Mouse (Mus musculus) limb, embryonic 12.5 days (tissue): ENCODE measurements at regions not wholly inside any gene's neighbourhood (a gene's known extent, or its start where the extent isn't known, plus 50 kb on each side); places are given as distances from the start of the nearest gene placed in this dataset.

ENCODE experiments used
- ATAC-seq: fragments of 200-750 bp; cut with Nextera tagmentation; 2 replicates; pipeline ENCODE4 v1.8.0; 2017; ENCODE audit warnings: low read depth, moderate TSS enrichment; ENCODE audit not compliant: insufficient number of reproducible peaks, insufficient read depth, low FRiP score, low TSS enrichment
- H3K27ac ChIP-seq: fragments of 300-500 bp; sonication (generic); 2 replicates; pipeline ENCODE4 v1.5.1; 2016; ENCODE audit warnings: mild to moderate bottlenecking, moderate library complexity
- H3K27me3 ChIP-seq: fragments of 300-500 bp; sonication (generic); 2 replicates; pipeline ENCODE4 v1.6.1; 2016; ENCODE audit warnings: mild to moderate bottlenecking, moderate library complexity
- H3K36me3 ChIP-seq: fragments of 300-500 bp; sonication (generic); 2 replicates; pipeline ENCODE4 v1.6.1; 2016; ENCODE audit warnings: mild to moderate bottlenecking, moderate library complexity
- H3K4me1 ChIP-seq: fragments of 300-500 bp; sonication (generic); replicated peaks from 2 replicates; pipeline ENCODE4 v1.6.1; 2016
- H3K4me2 ChIP-seq: fragments of 300-500 bp; sonication (generic); 2 replicates; pipeline ENCODE4 v1.6.1; 2016; ENCODE audit warnings: mild to moderate bottlenecking, moderate library complexity
- H3K4me3 ChIP-seq: fragments of 300-500 bp; sonication (generic); replicated peaks from 2 replicates; pipeline ENCODE4 v1.5.1; 2016; ENCODE audit warnings: mild to moderate bottlenecking
- H3K9ac ChIP-seq: fragments of 300-500 bp; sonication (generic); replicated peaks from 2 replicates; pipeline ENCODE4 v1.6.1; 2016; ENCODE audit warnings: mild to moderate bottlenecking, moderate library complexity
- H3K9me3 ChIP-seq: fragments of 300-500 bp; sonication (generic); 2 replicates; pipeline ENCODE4 v1.6.1; 2016; ENCODE audit warnings: mild to moderate bottlenecking, moderate library complexity
- WGBS: fragments of 180-500 bp; shearing (Covaris S2); methylation state at CpG from one replicate; pipeline ENCODE4 v1.1.7; 2016; 5-methylcytosine and 5-hydroxymethylcytosine counted together

DNA sequence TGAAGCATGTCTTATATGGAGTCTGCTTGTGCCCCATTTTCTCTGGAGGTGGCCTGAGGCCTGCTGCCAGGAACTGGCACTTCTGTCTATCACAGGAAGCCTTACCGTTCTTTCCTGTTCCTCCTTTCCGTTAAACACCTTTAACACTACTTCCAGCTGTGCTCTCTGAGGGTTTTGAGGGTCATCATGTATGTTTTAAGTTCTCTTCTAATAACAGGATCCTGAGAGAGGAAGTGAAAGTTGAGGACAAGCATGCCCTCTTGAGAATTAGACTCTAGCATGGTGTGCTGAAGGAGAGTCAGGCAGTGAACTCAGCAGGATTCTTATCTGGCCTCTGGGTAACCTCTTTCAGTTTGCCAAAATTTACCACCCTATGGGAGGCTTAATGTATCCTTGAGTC lies 418.0 kb upstream of the 9430069I07Rik start:
- no peak overlapping the region for H3K4me2 ChIP-seq
- WGBS, result 63% methylated on average over 2 of the region's 2 CpGs
- no peaks in the 10 kb centered on the region for H3K27me3 ChIP-seq
- H3K4me3 ChIP-seq, result no peak overlapping the region
- H3K27ac ChIP-seq, result no peak overlapping the region
- no peaks in the 10 kb centered on the region for H3K4me1 ChIP-seq
- ATAC-seq, result no peak
- no peak overlapping the region for H3K9ac ChIP-seq
- no peaks in the 10 kb centered on the region for H3K36me3 ChIP-seq
- H3K9me3 ChIP-seq, result no peaks in the 10 kb centered on the region

DNA sequence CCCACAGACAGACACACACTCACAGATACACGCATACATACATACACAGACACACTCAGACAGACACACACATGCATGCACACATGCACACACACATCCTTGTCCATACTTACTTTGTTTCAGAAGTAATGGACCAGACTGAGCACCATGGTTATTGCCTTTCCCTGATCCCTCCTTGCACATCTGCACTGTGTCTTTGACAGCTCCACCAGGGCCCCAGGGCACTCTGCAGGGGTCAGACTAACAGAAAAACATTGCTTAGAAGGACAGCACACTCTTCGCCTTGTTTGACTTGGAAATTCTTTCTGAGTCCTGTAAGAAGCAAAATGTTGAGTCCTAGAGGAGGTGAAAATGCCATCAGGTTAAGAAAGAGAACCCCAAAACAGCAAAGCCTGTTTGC lies 394.1 kb upstream of the 9430069I07Rik start:
- H3K36me3 ChIP-seq, result no peaks in the 10 kb centered on the region
- no peak for ATAC-seq
- H3K4me3 ChIP-seq, result no peak overlapping the region
- H3K4me1 ChIP-seq, result peaks cover 12% of the 10 kb centered on the region
- no peak overlapping the region for H3K4me2 ChIP-seq
- H3K27me3 ChIP-seq, result no peaks in the 10 kb centered on the region
- H3K27ac ChIP-seq, result no peak overlapping the region
- H3K9ac ChIP-seq, result no peak overlapping the region
- 49% methylated on average over 2 of the region's 2 CpGs for WGBS
- no peaks in the 10 kb centered on the region; the same call in 1 of the 2 replicates for H3K9me3 ChIP-seq

DNA sequence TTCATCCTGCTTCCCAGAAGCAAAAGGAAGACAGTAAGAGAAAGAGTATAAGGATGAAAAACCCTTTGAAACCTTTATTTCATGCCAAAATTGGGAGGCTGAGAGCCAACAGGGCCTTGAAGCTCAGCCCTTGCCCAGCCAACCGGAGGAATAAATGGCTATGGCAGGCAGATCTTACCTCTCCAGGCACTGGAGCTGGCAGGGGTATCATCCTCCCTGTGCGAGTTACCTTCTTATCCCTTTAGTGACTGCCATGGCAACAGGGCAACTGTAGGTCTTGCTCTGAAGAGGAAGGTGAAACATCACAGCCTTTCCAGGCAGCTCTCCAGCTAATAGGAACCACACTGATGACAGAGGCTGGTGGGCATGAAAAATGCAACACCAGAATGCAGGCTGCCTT lies 393.3 kb upstream of the 9430069I07Rik start:
- no peak overlapping the region for H3K27ac ChIP-seq
- no peaks in the 10 kb centered on the region; the same call in 1 of the 2 replicates for H3K9me3 ChIP-seq
- no peak overlapping the region for H3K4me3 ChIP-seq
- no peak for ATAC-seq
- H3K4me2 ChIP-seq, result no peak overlapping the region
- H3K9ac ChIP-seq, result no peak overlapping the region
- no peaks in the 10 kb centered on the region for H3K27me3 ChIP-seq
- no peaks in the 10 kb centered on the region for H3K36me3 ChIP-seq
- peaks cover 12% of the 10 kb centered on the region for H3K4me1 ChIP-seq
- WGBS, result 57% methylated on average over 2 of the region's 2 CpGs

DNA sequence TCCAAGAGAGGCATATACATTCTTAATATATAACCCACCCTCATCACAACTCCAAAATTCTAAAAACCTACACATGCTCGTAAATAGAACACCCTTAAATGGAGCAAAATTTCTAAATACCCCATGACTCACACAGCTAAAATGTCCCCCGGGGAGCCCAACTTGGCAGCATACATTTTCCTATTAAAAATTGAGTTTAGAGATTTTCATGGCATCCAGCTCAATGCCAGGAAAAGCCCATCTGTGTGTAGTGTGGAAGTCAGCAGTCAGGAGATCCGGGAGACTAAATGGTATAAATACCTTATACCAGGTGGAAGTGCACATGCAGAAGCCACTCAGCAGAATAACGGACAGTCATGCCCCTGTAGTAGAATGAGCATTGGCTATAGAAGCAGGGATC lies 389.4 kb upstream of the 9430069I07Rik start:
- no peaks in the 10 kb centered on the region for H3K36me3 ChIP-seq
- no peak overlapping the region for H3K9ac ChIP-seq
- 77% methylated on average over 4 of the region's 4 CpGs for WGBS
- H3K4me1 ChIP-seq, result peaks cover 12% of the 10 kb centered on the region
- H3K27ac ChIP-seq, result no peak overlapping the region
- no peak overlapping the region for H3K4me2 ChIP-seq
- no peak overlapping the region for H3K4me3 ChIP-seq
- H3K9me3 ChIP-seq, result no peaks in the 10 kb centered on the region; the same call in 1 of the 2 replicates
- ATAC-seq, result no peak
- peaks cover 4% of the 10 kb centered on the region; the same call in 1 of the 2 replicates for H3K27me3 ChIP-seq

DNA sequence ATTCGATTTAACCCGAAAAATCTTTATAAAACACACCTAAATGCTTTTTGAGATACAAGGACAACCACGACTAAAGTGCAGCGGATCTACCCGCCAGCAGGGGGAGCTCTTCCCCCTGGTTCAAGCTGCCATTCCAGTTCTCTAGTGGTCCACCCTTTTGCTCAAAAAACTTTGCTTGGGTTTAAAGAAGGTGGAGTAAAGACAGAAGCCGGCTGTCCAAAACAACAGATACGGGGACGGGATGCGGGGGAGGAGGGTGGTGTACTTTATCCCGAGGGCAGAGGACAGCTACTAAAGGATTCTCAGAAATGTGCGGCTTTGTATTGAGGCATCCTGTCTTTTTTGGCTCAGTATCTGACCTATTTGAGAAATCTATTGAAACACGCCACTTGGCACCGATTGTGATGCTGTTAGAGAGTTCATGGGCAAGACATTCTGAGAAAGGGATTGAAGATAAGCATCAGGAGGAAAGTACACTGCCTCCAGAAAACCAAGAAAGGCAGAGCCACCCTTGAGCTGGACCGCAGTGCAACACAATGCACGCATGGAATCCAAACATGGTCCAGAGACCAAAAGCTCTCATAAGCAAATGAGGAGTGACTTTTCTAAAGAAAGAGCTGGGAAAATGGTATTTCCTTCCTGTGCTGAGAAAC lies 385.6 kb upstream of the 9430069I07Rik start:
- ATAC-seq, result no peak
- Histone ChIP-seq H3K27me3 (peaks cover 4% of the 10 kb centered on the region; the same call in 1 of the 2 replicates), H3K4me1 (peaks cover 5% of the 10 kb centered on the region; the same call in 1 of the 2 replicates), H3K4me3 (no peak overlapping the region), H3K9me3 (no peaks in the 10 kb centered on the region), H3K9ac (no peak overlapping the region), H3K4me2 (no peak overlapping the region), H3K36me3 (no peaks in the 10 kb centered on the region), H3K27ac (no peak overlapping the region)
- 43% methylated on average over 15 of the region's 15 CpGs for WGBS

DNA sequence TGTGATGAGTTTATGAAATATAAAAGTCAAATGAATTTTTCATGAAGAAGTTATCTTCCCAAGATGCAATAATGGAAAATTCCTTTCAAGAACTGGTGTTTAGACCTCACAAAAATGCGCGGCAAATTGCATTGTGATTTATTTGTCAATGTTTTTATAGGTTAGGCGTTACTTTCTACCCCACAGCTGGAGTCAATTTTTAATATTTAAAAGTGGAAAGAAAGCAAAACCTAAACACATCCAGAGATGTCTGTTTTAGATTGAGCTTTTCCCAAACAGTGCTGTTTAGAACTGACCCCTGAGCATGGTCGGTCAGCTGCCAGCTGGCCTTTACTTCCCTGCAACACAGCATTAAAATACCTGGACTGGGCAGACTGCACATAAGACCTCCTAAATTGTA lies 383.8 kb upstream of the 9430069I07Rik start:
- H3K27ac ChIP-seq, result 0 out of 2 replicates have a peak overlapping the region, but pooled peaks have one; percentile 57
- peaks cover 5% of the 10 kb centered on the region; the same call in 1 of the 2 replicates for H3K4me1 ChIP-seq
- H3K4me3 ChIP-seq, result no peak overlapping the region
- H3K4me2 ChIP-seq, result no peak overlapping the region
- H3K9me3 ChIP-seq, result no peaks in the 10 kb centered on the region
- 46% methylated on average over 4 of the region's 4 CpGs for WGBS
- no peaks in the 10 kb centered on the region for H3K36me3 ChIP-seq
- peaks cover 4% of the 10 kb centered on the region; the same call in 1 of the 2 replicates for H3K27me3 ChIP-seq
- no peak overlapping the region for H3K9ac ChIP-seq
- no peak for ATAC-seq
